In the genomic region with DNA sequence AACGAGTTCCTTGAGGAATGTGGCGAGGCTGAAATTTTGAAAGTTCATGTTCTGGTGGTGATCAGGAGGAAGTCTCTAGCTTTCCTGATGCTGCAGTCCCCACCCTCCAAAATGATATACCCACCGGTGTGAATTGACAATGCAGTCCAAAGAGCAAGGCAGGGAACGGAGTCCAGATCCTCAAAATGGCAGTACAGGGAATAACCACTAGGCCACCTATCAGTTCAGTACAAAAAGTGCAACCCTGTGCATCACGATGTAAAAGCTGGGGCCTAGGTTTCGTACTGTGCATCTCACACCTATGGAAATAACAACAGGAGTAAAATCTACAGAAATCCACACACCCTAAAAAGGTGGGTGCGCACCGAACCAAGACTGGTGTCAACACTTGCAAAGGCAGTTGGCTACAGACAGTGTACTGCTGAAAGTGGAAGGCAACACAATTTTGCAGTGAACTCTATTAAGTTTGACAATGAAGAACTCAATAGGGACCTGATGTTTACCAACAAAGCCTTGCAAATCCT, we compare ENCODE assay signal across 8 mouse cellular contexts. TPM values are rescaled to one million over a fixed set of nuclear protein-coding genes. Genes with fewer than 3 reads are reported as not detected.
DNase-seq lines count a peak whose midpoint lies in the region; ATAC-seq lines count a peak whose summit lies in the region.

No protein-coding gene starts in this region.

- 78% methylated on average over 8 of the region's 8 CpGs for WGBS in kidney, embryonic 15.5 days
- 91% methylated on average over 8 of the region's 8 CpGs for WGBS in embryonic facial prominence, embryonic 10.5 days
- WGBS in hindbrain, embryonic 16.5 days = 81% methylated on average over 8 of the region's 8 CpGs
- WGBS in midbrain, embryonic 15.5 days = 88% methylated on average over 8 of the region's 8 CpGs

- H3K27ac ChIP-seq in kidney, embryonic 15.5 days = no peak overlapping the region
- H3K27ac ChIP-seq in embryonic facial prominence, embryonic 10.5 days (replicated peaks) = no peak overlapping the region
- no peak overlapping the region for H3K27ac ChIP-seq in hindbrain, embryonic 16.5 days (ENCODE audit: low read depth, low read length)
- no peak overlapping the region for H3K27ac ChIP-seq in midbrain, embryonic 15.5 days

- H3K4me2 ChIP-seq in kidney, embryonic 15.5 days = peak overlapping the region; percentile 65
- H3K4me2 ChIP-seq in hindbrain, embryonic 16.5 days (ENCODE audit: low read length) = peak overlapping the region; percentile 92
- H3K4me2 ChIP-seq in midbrain, embryonic 15.5 days = peak overlapping the region; percentile 70

- DNase-seq in kidney, postnatal 25 days = no peak
- no peak for DNase-seq in embryonic facial prominence, embryonic 10.5 days (ENCODE audit: low spot score)
- DNase-seq in left cerebral cortex, postnatal 36 days (ENCODE audit: low spot score in 2 of 2) = no peak
- DNase-seq in adrenal gland, postnatal 36 days = no peak
- DNase-seq in right cerebral cortex, postnatal 14 days = no peak

- H3K36me3 ChIP-seq in kidney, embryonic 15.5 days = peaks cover 54% of the 10 kb centered on the region
- H3K36me3 ChIP-seq in embryonic facial prominence, embryonic 10.5 days (replicated peaks) = peaks cover 70% of the 10 kb centered on the region
- 0 out of 2 replicates have a peak, but pooled peaks cover 3% of the 10 kb centered on the region for H3K36me3 ChIP-seq in hindbrain, embryonic 16.5 days (ENCODE audit: control insufficient read depth, insufficient read depth, low read length)
- H3K36me3 ChIP-seq in midbrain, embryonic 15.5 days (replicated peaks) = 0 out of 2 replicates have a peak, but pooled peaks cover 4% of the 10 kb centered on the region

- no peaks in the 10 kb centered on the region for H3K27me3 ChIP-seq in kidney, embryonic 15.5 days
- H3K27me3 ChIP-seq in embryonic facial prominence, embryonic 10.5 days (replicated peaks; ENCODE audit: low read depth, poor library complexity, severe bottlenecking) = no peaks in the 10 kb centered on the region
- no peaks in the 10 kb centered on the region for H3K27me3 ChIP-seq in hindbrain, embryonic 16.5 days (replicated peaks; ENCODE audit: control insufficient read depth, insufficient read depth, low read length)
- no peaks in the 10 kb centered on the region for H3K27me3 ChIP-seq in midbrain, embryonic 15.5 days (replicated peaks)

- no peak for ATAC-seq in kidney, embryonic 15.5 days (replicated peaks; ENCODE audit: low FRiP score)
- no peak for ATAC-seq in hindbrain, embryonic 16.5 days
- no peak for ATAC-seq in midbrain, embryonic 15.5 days (replicated peaks)

- H3K4me1 ChIP-seq in kidney, embryonic 15.5 days = peaks cover 36% of the 10 kb centered on the region
- peaks cover 37% of the 10 kb centered on the region for H3K4me1 ChIP-seq in embryonic facial prominence, embryonic 10.5 days
- peaks cover 37% of the 10 kb centered on the region for H3K4me1 ChIP-seq in hindbrain, embryonic 16.5 days (ENCODE audit: control insufficient read depth, insufficient read depth, low read depth, low read length)
- H3K4me1 ChIP-seq in midbrain, embryonic 15.5 days = peaks cover 45% of the 10 kb centered on the region

- intact Hi-C loops in left cerebral cortex, postnatal 36 days (cut with DNase I) = loop anchor here (2.0 to 5.0 kb wide), 2 partner anchors 42 to 88 kb away; no protein-coding TSS in a partner anchor

- H3K4me3 ChIP-seq in kidney, embryonic 15.5 days (replicated peaks) = peak overlapping the region; percentile 100
- H3K4me3 ChIP-seq in embryonic facial prominence, embryonic 10.5 days = peak overlapping the region; percentile 99
- H3K4me3 ChIP-seq in hindbrain, embryonic 16.5 days (ENCODE audit: low read length) = peak overlapping the region; percentile 88
- H3K4me3 ChIP-seq in midbrain, embryonic 15.5 days = peak overlapping the region; percentile 83

- H3K9ac ChIP-seq in kidney, embryonic 15.5 days = 0 out of 2 replicates have a peak overlapping the region, but pooled peaks have one; percentile 5
- no peak overlapping the region for H3K9ac ChIP-seq in hindbrain, embryonic 16.5 days (ENCODE audit: low read depth, low read length)
- 0 out of 2 replicates have a peak overlapping the region, but pooled peaks have one; percentile 100 for H3K9ac ChIP-seq in midbrain, embryonic 15.5 days

- H3K9me3 ChIP-seq in kidney, embryonic 15.5 days (replicated peaks) = no peaks in the 10 kb centered on the region
- H3K9me3 ChIP-seq in embryonic facial prominence, embryonic 10.5 days = no peaks in the 10 kb centered on the region
- no peaks in the 10 kb centered on the region for H3K9me3 ChIP-seq in hindbrain, embryonic 16.5 days (ENCODE audit: control insufficient read depth, low read length)
- H3K9me3 ChIP-seq in midbrain, embryonic 15.5 days = no peaks in the 10 kb centered on the region

RNA-seq across cellular contexts. Expression of gene Adnp, which starts 2.4 kb away (rescaled TPM):
- polyA plus RNA-seq in kidney, embryonic 15.5 days (2015; fragmentation: Nextera tagmentation; extraction: Ambion mirVana) = 1.5 and 4.1 TPM in 2 replicates
- polyA plus RNA-seq in embryonic facial prominence, embryonic 10.5 days (2016; fragmentation: Nextera tagmentation; extraction: Ambion mirVana) = 3.4 and 3.5 TPM in 2 replicates
- polyA plus RNA-seq in hindbrain, embryonic 16.5 days (2015; fragmentation: Nextera tagmentation; extraction: Ambion mirVana) = 2.1 and 2.3 TPM in 2 replicates
- 13.9 and 15.9 TPM in 2 replicates for polyA plus RNA-seq in midbrain, embryonic 15.5 days (2015; fragmentation: Nextera tagmentation; extraction: Ambion mirVana)
- 10 to 100 TPM; 80.9 to 85.3 TPM for total RNA-seq in left cerebral cortex, postnatal 36 days (2021)
- 10 to 100 TPM; 52.1 to 61.7 TPM for total RNA-seq in adrenal gland, postnatal 36 days (2021)

RNA-seq across cellular contexts. Expression of gene Gm20716, which starts 25.6 kb away (rescaled TPM):
- 19.3 and 19.5 TPM in 2 replicates for polyA plus RNA-seq in kidney, embryonic 15.5 days (2015; fragmentation: Nextera tagmentation; extraction: Ambion mirVana)
- polyA plus RNA-seq in embryonic facial prominence, embryonic 10.5 days (2016; fragmentation: Nextera tagmentation; extraction: Ambion mirVana) = 17.9 and 20.7 TPM in 2 replicates
- 15.1 and 16.8 TPM in 2 replicates for polyA plus RNA-seq in hindbrain, embryonic 16.5 days (2015; fragmentation: Nextera tagmentation; extraction: Ambion mirVana)
- polyA plus RNA-seq in midbrain, embryonic 15.5 days (2015; fragmentation: Nextera tagmentation; extraction: Ambion mirVana) = 25.6 and 26.1 TPM in 2 replicates
- total RNA-seq in left cerebral cortex, postnatal 36 days (2021) = 10 to 100 TPM; 25.8 to 37.3 TPM
- total RNA-seq in adrenal gland, postnatal 36 days (2021) = 10 to 100 TPM; 26.6 to 27.7 TPM

RNA-seq across cellular contexts. Expression of gene Dpm1, which starts 25.9 kb away (rescaled TPM):
- 85.6 and 107 TPM in 2 replicates for polyA plus RNA-seq in kidney, embryonic 15.5 days (2015; fragmentation: Nextera tagmentation; extraction: Ambion mirVana)
- 71.5 and 72.5 TPM in 2 replicates for polyA plus RNA-seq in embryonic facial prominence, embryonic 10.5 days (2016; fragmentation: Nextera tagmentation; extraction: Ambion mirVana)
- polyA plus RNA-seq in hindbrain, embryonic 16.5 days (2015; fragmentation: Nextera tagmentation; extraction: Ambion mirVana) = 60.0 and 67.8 TPM in 2 replicates
- polyA plus RNA-seq in midbrain, embryonic 15.5 days (2015; fragmentation: Nextera tagmentation; extraction: Ambion mirVana) = 42.7 and 56.4 TPM in 2 replicates
- total RNA-seq in left cerebral cortex, postnatal 36 days (2021) = 10 to 100 TPM; 54.0 to 74.1 TPM
- total RNA-seq in adrenal gland, postnatal 36 days (2021) = 100 to 1,000 TPM; 104 to 123 TPM

RNA-seq across cellular contexts. Expression of gene Mocs3, which starts 25.9 kb away (rescaled TPM):
- 6.3 and 6.9 TPM in 2 replicates for polyA plus RNA-seq in kidney, embryonic 15.5 days (2015; fragmentation: Nextera tagmentation; extraction: Ambion mirVana)
- polyA plus RNA-seq in embryonic facial prominence, embryonic 10.5 days (2016; fragmentation: Nextera tagmentation; extraction: Ambion mirVana) = 6.4 and 6.6 TPM in 2 replicates
- polyA plus RNA-seq in hindbrain, embryonic 16.5 days (2015; fragmentation: Nextera tagmentation; extraction: Ambion mirVana) = 6.9 and 7.5 TPM in 2 replicates
- polyA plus RNA-seq in midbrain, embryonic 15.5 days (2015; fragmentation: Nextera tagmentation; extraction: Ambion mirVana) = 9.3 and 10.3 TPM in 2 replicates
- total RNA-seq in left cerebral cortex, postnatal 36 days (2021) = 10 to 100 TPM; 17.5 to 21.3 TPM
- total RNA-seq in adrenal gland, postnatal 36 days (2021) = 10 to 100 TPM; 14.3 to 15.8 TPM
